Mouse (Mus musculus) embryonic facial prominence, embryonic 13.5 days (tissue): ENCODE data around the gene Bnip2. TPM values are rescaled to one million over a fixed set of nuclear protein-coding genes. Genes with fewer than 3 reads are reported as not detected.

ENCODE experiments used
- ATAC-seq: fragments of 200-750 bp; cut with Nextera tagmentation; 2 replicates; pipeline ENCODE4 v1.8.0; 2017; ENCODE audit warnings: low read depth; ENCODE audit not compliant: insufficient number of reproducible peaks, insufficient read depth, low FRiP score, low TSS enrichment
- H3K27ac ChIP-seq: fragments of 300-500 bp; sonication (generic); 2 replicates; pipeline ENCODE4 v1.5.1; 2015; ENCODE audit warnings: moderate library complexity, mild to moderate bottlenecking, inconsistent platforms
- H3K27me3 ChIP-seq: fragments of 300-500 bp; sonication (generic); 2 replicates; pipeline ENCODE4 v1.6.1; 2015; ENCODE audit warnings: mild to moderate bottlenecking, inconsistent platforms
- H3K36me3 ChIP-seq: fragments of 300-500 bp; sonication (generic); 2 replicates; pipeline ENCODE4 v1.6.1; 2015; ENCODE audit warnings: mild to moderate bottlenecking, inconsistent platforms
- H3K4me1 ChIP-seq: fragments of 300-500 bp; sonication (generic); 2 replicates; pipeline ENCODE4 v1.6.1; 2015; ENCODE audit warnings: inconsistent platforms
- H3K4me2 ChIP-seq: fragments of 300-500 bp; sonication (generic); 2 replicates; pipeline ENCODE4 v1.6.1; 2015; ENCODE audit warnings: moderate library complexity, mild to moderate bottlenecking, inconsistent platforms
- H3K4me3 ChIP-seq: fragments of 300-500 bp; sonication (generic); 2 replicates; pipeline ENCODE4 v1.5.1; 2015; ENCODE audit warnings: mild to moderate bottlenecking, inconsistent platforms
- H3K9ac ChIP-seq: fragments of 300-500 bp; sonication (generic); 2 replicates; pipeline ENCODE4 v1.6.1; 2015; ENCODE audit warnings: mild to moderate bottlenecking, inconsistent platforms
- H3K9me3 ChIP-seq: fragments of 300-500 bp; sonication (generic); 2 replicates; pipeline ENCODE4 v1.6.1; 2016; ENCODE audit warnings: inconsistent platforms
- WGBS: fragments of 180-500 bp; shearing (Covaris S2); methylation state at CpG from one replicate; pipeline ENCODE4 v1.1.7; 2015; ENCODE audit warnings: mixed read lengths; 5-methylcytosine and 5-hydroxymethylcytosine counted together
- polyA plus RNA-seq: library from polyadenylated mRNA; unstranded; fragments of >200 nt; fragmentation: Nextera tagmentation; extraction: Ambion mirVana; gene quantifications from 2 replicates; pipeline ENCODE4 v1.2.1, GENCODE M21; 2015

The Bnip2 gene
- polyA plus RNA-seq, 1 experiment from 2014 or later: 103 TPM

GRCm38 (mm10) chr9:70034702-70035101, 45.4 kb downstream of the Bnip2 start:
- no peaks in the 10 kb centered on the region for H3K9me3 ChIP-seq
- ATAC-seq: no peak
- 91% methylated on average over 7 of the region's 7 CpGs for WGBS

GRCm38 (mm10) chr9:70036646-70037045, 47.4 kb downstream of the Bnip2 start:
- no peaks in the 10 kb centered on the region for H3K36me3 ChIP-seq
- 80% methylated on average over 4 of the region's 4 CpGs for WGBS
- ATAC-seq: no peak

More at GRCm38 (mm10) chr9:70034702-70035101, 45.4 kb downstream of the Bnip2 start:
- no peak overlapping the region for H3K27ac ChIP-seq
- no peaks in the 10 kb centered on the region for H3K4me1 ChIP-seq
- H3K4me3 ChIP-seq: no peak overlapping the region
- H3K9ac ChIP-seq: no peak overlapping the region
- no peak overlapping the region for H3K4me2 ChIP-seq
- H3K36me3 ChIP-seq: no peaks in the 10 kb centered on the region
- H3K27me3 ChIP-seq: no peaks in the 10 kb centered on the region

GRCm38 (mm10) chr9:70037988-70038387, 48.7 kb downstream of the Bnip2 start, which contains the start of gene Gcnt3:
TSS of gene Gcnt3 (minus strand) at chr9:70038088.
- ATAC-seq: no peak

More at GRCm38 (mm10) chr9:70036646-70037045, 47.4 kb downstream of the Bnip2 start:
- Histone ChIP-seq H3K27ac (no peak overlapping the region), H3K9me3 (no peaks in the 10 kb centered on the region), H3K9ac (no peak overlapping the region), H3K4me2 (no peak overlapping the region), H3K4me1 (no peaks in the 10 kb centered on the region), H3K27me3 (no peaks in the 10 kb centered on the region), H3K4me3 (no peak overlapping the region)

GRCm38 (mm10) chr9:70039597-70040385, 50.5 kb downstream of the Bnip2 start:
- Histone ChIP-seq H3K4me3 (no peak overlapping the region), H3K27me3 (no peaks in the 10 kb centered on the region), H3K36me3 (no peaks in the 10 kb centered on the region), H3K27ac (no peak overlapping the region), H3K9ac (no peak overlapping the region), H3K9me3 (no peaks in the 10 kb centered on the region), H3K4me2 (no peak overlapping the region), H3K4me1 (no peaks in the 10 kb centered on the region)
- no peak for ATAC-seq
- WGBS: 76% methylated on average over 6 of the region's 6 CpGs

More at GRCm38 (mm10) chr9:70037988-70038387, 48.7 kb downstream of the Bnip2 start, which contains the start of gene Gcnt3:
- no peaks in the 10 kb centered on the region for H3K36me3 ChIP-seq
- H3K4me2 ChIP-seq: no peak within 1 kb of the TSS
- WGBS: 72% methylated on average over 7 of the region's 7 CpGs
- H3K9ac ChIP-seq: no peak within 1 kb of the TSS
- no peaks in the 10 kb centered on the region for H3K27me3 ChIP-seq
- no peaks in the 10 kb centered on the region for H3K4me1 ChIP-seq
- H3K4me3 ChIP-seq: no peak within 1 kb of the TSS
- H3K27ac ChIP-seq: no peak within 1 kb of the TSS
- no peaks in the 10 kb centered on the region for H3K9me3 ChIP-seq

- 88% methylated on average over 11 of the region's 11 CpGs for WGBS
- Histone ChIP-seq H3K27ac (no peak overlapping the region), H3K4me2 (no peak overlapping the region), H3K4me3 (no peak overlapping the region), H3K36me3 (no peaks in the 10 kb centered on the region), H3K9ac (no peak overlapping the region), H3K4me1 (no peaks in the 10 kb centered on the region), H3K9me3 (no peaks in the 10 kb centered on the region), H3K27me3 (no peaks in the 10 kb centered on the region)
- ATAC-seq: no peak
These were observed 51.3 kb downstream of the Bnip2 start for GRCm38 (mm10) chr9:70040570-70040969.

GRCm38 (mm10) chr9:70042137-70042536, 52.9 kb downstream of the Bnip2 start:
- Histone ChIP-seq H3K9ac (no peak overlapping the region), H3K4me2 (no peak overlapping the region), H3K9me3 (no peaks in the 10 kb centered on the region), H3K27me3 (no peaks in the 10 kb centered on the region), H3K27ac (no peak overlapping the region), H3K4me3 (no peak overlapping the region), H3K4me1 (no peaks in the 10 kb centered on the region), H3K36me3 (no peaks in the 10 kb centered on the region)
- 90% methylated on average over 4 of the region's 4 CpGs for WGBS
- no peak for ATAC-seq

GRCm38 (mm10) chr9:70042935-70043334, 53.7 kb downstream of the Bnip2 start:
- Histone ChIP-seq H3K36me3 (no peaks in the 10 kb centered on the region), H3K4me2 (no peak overlapping the region), H3K9me3 (no peaks in the 10 kb centered on the region), H3K4me1 (peaks cover 4% of the 10 kb centered on the region), H3K27ac (no peak overlapping the region), H3K9ac (no peak overlapping the region), H3K27me3 (no peaks in the 10 kb centered on the region), H3K4me3 (no peak overlapping the region)
- WGBS: 41% methylated on average over 1 of the region's 1 CpGs
- no peak for ATAC-seq

- no peak for ATAC-seq
- Histone ChIP-seq H3K27me3 (no peaks in the 10 kb centered on the region), H3K4me2 (no peak overlapping the region), H3K4me1 (peaks cover 18% of the 10 kb centered on the region), H3K9me3 (no peaks in the 10 kb centered on the region), H3K9ac (no peak overlapping the region), H3K4me3 (no peak overlapping the region), H3K27ac (no peak overlapping the region), H3K36me3 (no peaks in the 10 kb centered on the region)
- WGBS: 78% methylated on average over 2 of the region's 2 CpGs
These were observed 55.6 kb downstream of the Bnip2 start for GRCm38 (mm10) chr9:70044865-70045264.

GRCm38 (mm10) chr9:70046255-70046654, 57.0 kb downstream of the Bnip2 start:
- H3K9me3 ChIP-seq: no peaks in the 10 kb centered on the region
- H3K9ac ChIP-seq: no peak overlapping the region
- no peak overlapping the region for H3K4me2 ChIP-seq
- no peak overlapping the region for H3K27ac ChIP-seq
- no peaks in the 10 kb centered on the region for H3K27me3 ChIP-seq
- no peaks in the 10 kb centered on the region for H3K36me3 ChIP-seq
- H3K4me1 ChIP-seq: peaks cover 20% of the 10 kb centered on the region
- ATAC-seq: no peak
- 85% methylated on average over 6 of the region's 6 CpGs for WGBS
- H3K4me3 ChIP-seq: no peak overlapping the region

GRCm38 (mm10) chr9:70047839-70048238, 58.6 kb downstream of the Bnip2 start:
- no peak overlapping the region for H3K9ac ChIP-seq
- H3K4me3 ChIP-seq: no peak overlapping the region
- no peak overlapping the region for H3K27ac ChIP-seq
- H3K4me1 ChIP-seq: peaks cover 22% of the 10 kb centered on the region
- no peaks in the 10 kb centered on the region for H3K9me3 ChIP-seq
- WGBS: 34% methylated on average over 3 of the region's 3 CpGs
- no peaks in the 10 kb centered on the region for H3K27me3 ChIP-seq
- H3K4me2 ChIP-seq: no peak overlapping the region
- no peaks in the 10 kb centered on the region for H3K36me3 ChIP-seq
- no peak for ATAC-seq

- 24% methylated on average over 5 of the region's 5 CpGs for WGBS
These were observed 59.0 kb downstream of the Bnip2 start for GRCm38 (mm10) chr9:70048280-70048679.

GRCm38 (mm10) chr9:70048751-70049415, 59.6 kb downstream of the Bnip2 start:
- peak overlapping the region; percentile 38; the same call in 1 of the 2 replicates for H3K4me2 ChIP-seq
- peak overlapping the region; percentile 39; the same call in 1 of the 2 replicates for H3K27ac ChIP-seq
- H3K9ac ChIP-seq: no peak overlapping the region
- H3K9me3 ChIP-seq: no peaks in the 10 kb centered on the region
- H3K4me1 ChIP-seq: peaks cover 22% of the 10 kb centered on the region
- no peaks in the 10 kb centered on the region for H3K36me3 ChIP-seq
- ATAC-seq: no peak
- H3K27me3 ChIP-seq: no peaks in the 10 kb centered on the region
- 49% methylated on average over 6 of the region's 6 CpGs for WGBS
- H3K4me3 ChIP-seq: no peak overlapping the region

More at GRCm38 (mm10) chr9:70048280-70048679, 59.0 kb downstream of the Bnip2 start:
- no peak overlapping the region for H3K27ac ChIP-seq
- no peak overlapping the region for H3K4me2 ChIP-seq
- H3K9me3 ChIP-seq: no peaks in the 10 kb centered on the region
- no peak for ATAC-seq
- H3K4me1 ChIP-seq: peaks cover 22% of the 10 kb centered on the region
- H3K36me3 ChIP-seq: no peaks in the 10 kb centered on the region
- no peak overlapping the region for H3K9ac ChIP-seq
- H3K27me3 ChIP-seq: no peaks in the 10 kb centered on the region
- H3K4me3 ChIP-seq: no peak overlapping the region
